Mouse (Mus musculus): ENCODE results near the gene Adtrp. TPM values are rescaled to one million over a fixed set of nuclear protein-coding genes. Genes with fewer than 3 reads are reported as not detected.

Adtrp gene
- 391 TPM for polyA plus RNA-seq (2014; fragmentation: Illumina TruSeq; extraction: RNeasy Lipid Tissue Mini Kit (QIAGEN cat#74804); ENCODE audit: low replicate concordance)

DNA sequence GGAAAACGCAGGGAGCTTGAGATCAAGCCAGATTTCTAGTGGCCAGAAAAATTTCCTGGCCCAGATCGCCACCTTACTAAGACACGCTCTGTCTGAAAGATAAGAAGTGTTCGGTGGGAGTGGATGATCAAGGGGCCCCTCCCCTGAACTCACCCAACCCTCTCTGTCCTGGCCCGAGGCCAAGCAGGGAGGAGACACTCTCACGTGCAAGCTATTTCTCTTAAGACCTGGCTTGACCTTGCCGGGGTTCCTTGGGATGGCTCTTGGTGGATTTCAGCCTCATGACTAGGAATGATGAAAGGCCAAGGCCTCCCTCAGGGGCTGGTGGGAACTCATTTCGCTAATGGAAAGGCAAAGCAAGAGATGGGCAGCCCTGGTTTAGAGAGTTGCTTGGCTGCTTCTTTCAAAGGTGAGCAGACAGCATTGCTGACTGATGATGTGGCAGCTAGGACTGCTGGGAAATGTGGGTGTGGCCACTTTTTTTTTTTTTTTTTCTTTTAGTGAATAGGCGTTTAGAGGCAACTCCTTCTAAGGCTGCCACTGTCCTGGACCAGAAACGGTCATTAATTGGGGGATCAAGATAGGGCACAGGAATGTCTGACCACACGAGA lies at the start of gene Adtrp:
Gene Adtrp (minus strand): TSS at position 169 of the 611 bp plus-strand sequence.

Other genes with a start within 250 kb of the Adtrp start
- 18.3 TPM for gene Tmem170b, start 241.8 kb downstream of the Adtrp start, polyA plus RNA-seq (2014; fragmentation: Illumina TruSeq; extraction: RNeasy Lipid Tissue Mini Kit (QIAGEN cat#74804); ENCODE audit: low replicate concordance)
- 22.9 TPM for gene Hivep1, start 204.3 kb upstream of the Adtrp start, polyA plus RNA-seq (2014; fragmentation: Illumina TruSeq; extraction: RNeasy Lipid Tissue Mini Kit (QIAGEN cat#74804); ENCODE audit: low replicate concordance)